Mouse (Mus musculus) testis, postnatal 14 days (tissue): ENCODE results near the gene Cse1l.

Experiments used
- DNase-seq: peaks from one replicate; pipeline ENCODE4 v3.0.0; 2021; ENCODE audit warnings: low spot score

Gene Cse1l

DNA sequence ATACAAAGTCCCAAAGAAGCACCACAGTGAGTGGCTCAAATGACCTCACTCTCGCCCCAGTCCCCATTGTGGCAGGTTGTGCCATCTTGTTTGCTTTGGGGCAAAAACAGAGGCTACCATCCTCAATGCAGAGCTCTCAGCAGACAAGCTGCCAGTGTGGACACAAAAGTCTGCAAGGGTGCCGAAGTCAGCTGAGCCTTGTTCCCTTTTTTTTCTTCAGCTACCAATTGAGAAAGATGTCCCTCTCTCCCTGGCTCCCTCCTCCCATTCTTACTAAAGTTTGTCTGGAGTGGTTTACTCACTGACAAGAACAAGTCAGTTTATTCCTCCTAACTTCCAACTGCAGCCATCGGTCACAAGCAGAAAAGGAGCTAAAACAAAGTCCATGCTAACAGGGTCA, 70.5 kb downstream of the Cse1l start:
- DNase-seq: no peak

- no peak for DNase-seq
These were observed 71.7 kb downstream of the Cse1l start for GRCm38 (mm10) chr2:166977490-166977889.

DNA sequence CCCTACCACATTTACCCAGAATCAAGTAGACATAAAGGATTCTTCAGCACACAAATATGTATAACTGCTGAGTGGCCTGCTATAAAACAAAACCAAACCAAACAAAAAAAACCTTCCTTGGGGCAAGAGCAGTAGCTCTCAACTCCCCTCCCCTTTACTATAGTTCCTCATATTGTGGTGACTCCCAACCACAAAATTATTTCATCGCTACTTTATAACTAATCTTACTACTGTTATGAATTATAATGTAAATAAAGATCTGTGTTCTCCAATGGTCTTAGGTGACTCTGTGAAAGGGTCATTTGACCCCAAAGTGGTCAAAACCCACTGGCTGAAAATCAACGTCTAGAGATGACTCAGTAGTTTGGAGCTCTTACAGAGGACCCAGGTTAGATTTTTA, 74.3 kb downstream of the Cse1l start:
- no peak for DNase-seq

DNA sequence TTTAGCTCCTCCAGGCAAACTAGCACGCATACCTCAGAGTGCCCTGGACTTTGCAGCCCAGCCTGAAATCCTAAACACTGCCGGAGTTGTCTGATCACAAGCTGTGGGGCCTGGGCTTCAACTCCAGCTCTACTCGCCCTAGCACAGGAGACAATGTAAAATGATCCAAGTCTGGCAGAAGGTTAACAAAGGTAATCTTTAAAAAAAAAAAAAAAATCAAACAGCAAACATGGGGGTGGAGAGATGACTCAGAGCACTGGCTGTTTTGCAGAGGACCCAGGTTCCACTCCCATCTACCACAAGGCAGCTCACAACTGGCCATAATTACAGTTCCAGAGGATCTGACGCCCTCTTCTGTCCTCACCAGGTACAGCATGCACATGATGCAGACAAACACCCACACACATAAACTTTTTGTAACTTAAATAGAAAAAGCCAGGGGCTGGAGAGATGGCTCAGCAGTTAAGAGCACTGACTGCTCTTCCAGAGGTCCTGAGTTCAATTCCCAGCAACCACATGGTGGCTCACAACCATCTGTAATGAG, 77.6 kb downstream of the Cse1l start:
- DNase-seq: no peak

GRCm38 (mm10) chr2:166990861-166991260, 85.0 kb downstream of the Cse1l start:
- DNase-seq: no peak

- no peak for DNase-seq
These were observed 86.1 kb downstream of the Cse1l start for GRCm38 (mm10) chr2:166991945-166992344.

GRCm38 (mm10) chr2:166995021-166995795, 89.4 kb downstream of the Cse1l start:
- DNase-seq: no peak
